Mouse (Mus musculus): ENCODE results near the gene Sox5. TPM values are rescaled to one million over a fixed set of nuclear protein-coding genes. Genes with fewer than 3 reads are reported as not detected.

Sox5 gene
- polyA plus RNA-seq, 1 experiment from 2014 or later: 49.3 TPM

- Histone ChIP-seq H3K27me3 (replicated peaks) (no peaks in the 10 kb centered on the region), H3K4me2 (no peak overlapping the region), H3K27ac (no peak overlapping the region), H3K9me3 (no peaks in the 10 kb centered on the region), H3K4me1 (peaks cover 5% of the 10 kb centered on the region; the same call in 1 of the 2 replicates), H3K9ac (no peak overlapping the region), H3K4me3 (no peak overlapping the region), H3K36me3 (replicated peaks) (no peaks in the 10 kb centered on the region)
- WGBS: 86% methylated on average over 12 of the region's 12 CpGs
- ATAC-seq (replicated peaks): no peak
Observed at GRCm38 (mm10) chr6:144761902-144762301, 19.9 kb downstream of the Sox5 start.

GRCm38 (mm10) chr6:144759193-144759592 lies 22.6 kb downstream of the Sox5 start:
- no peak for ATAC-seq (replicated peaks)

GRCm38 (mm10) chr6:144757414-144757813 lies 24.4 kb downstream of the Sox5 start:
- ATAC-seq (replicated peaks): no peak
- no peak overlapping the region for H3K9ac ChIP-seq
- H3K9me3 ChIP-seq: no peaks in the 10 kb centered on the region
- WGBS: 42% methylated on average over 14 of the region's 14 CpGs
- H3K27me3 ChIP-seq (replicated peaks): no peaks in the 10 kb centered on the region
- no peak overlapping the region for H3K27ac ChIP-seq
- no peak overlapping the region for H3K4me3 ChIP-seq
- no peak overlapping the region for H3K4me2 ChIP-seq
- H3K36me3 ChIP-seq (replicated peaks): no peaks in the 10 kb centered on the region
- H3K4me1 ChIP-seq: peaks cover 5% of the 10 kb centered on the region; the same call in 1 of the 2 replicates

More at GRCm38 (mm10) chr6:144759193-144759592, 22.6 kb downstream of the Sox5 start:
- no peak overlapping the region for H3K27ac ChIP-seq
- H3K9ac ChIP-seq: no peak overlapping the region
- H3K4me3 ChIP-seq: no peak overlapping the region
- 47% methylated on average over 8 of the region's 8 CpGs for WGBS
- peaks cover 5% of the 10 kb centered on the region; the same call in 1 of the 2 replicates for H3K4me1 ChIP-seq
- H3K9me3 ChIP-seq: no peaks in the 10 kb centered on the region
- no peak overlapping the region for H3K4me2 ChIP-seq
- no peaks in the 10 kb centered on the region for H3K27me3 ChIP-seq (replicated peaks)
- H3K36me3 ChIP-seq (replicated peaks): no peaks in the 10 kb centered on the region

- no peaks in the 10 kb centered on the region for H3K36me3 ChIP-seq (replicated peaks)
- H3K4me2 ChIP-seq: no peak overlapping the region
- H3K9ac ChIP-seq: no peak overlapping the region
- H3K9me3 ChIP-seq: no peaks in the 10 kb centered on the region
- H3K4me1 ChIP-seq: peaks cover 5% of the 10 kb centered on the region; the same call in 1 of the 2 replicates
- H3K4me3 ChIP-seq: no peak overlapping the region
- H3K27ac ChIP-seq: no peak overlapping the region
- 93% methylated on average over 14 of the region's 14 CpGs for WGBS
- ATAC-seq (replicated peaks): no peak
- H3K27me3 ChIP-seq (replicated peaks): no peaks in the 10 kb centered on the region
Observed at GRCm38 (mm10) chr6:144756444-144756843, 25.3 kb downstream of the Sox5 start.

- Histone ChIP-seq H3K27me3 (replicated peaks) (no peaks in the 10 kb centered on the region), H3K4me3 (no peak overlapping the region), H3K9me3 (no peaks in the 10 kb centered on the region), H3K4me1 (peaks cover 5% of the 10 kb centered on the region; the same call in 1 of the 2 replicates), H3K4me2 (no peak overlapping the region), H3K27ac (no peak overlapping the region), H3K36me3 (replicated peaks) (no peaks in the 10 kb centered on the region), H3K9ac (no peak overlapping the region)
- WGBS: 90% methylated on average over 4 of the region's 4 CpGs
- ATAC-seq (replicated peaks): no peak
Observed at GRCm38 (mm10) chr6:144755304-144755703, 26.5 kb downstream of the Sox5 start.

- no peaks in the 10 kb centered on the region for H3K36me3 ChIP-seq (replicated peaks)
- ATAC-seq (replicated peaks): no peak
- no peaks in the 10 kb centered on the region for H3K9me3 ChIP-seq
- H3K27me3 ChIP-seq (replicated peaks): no peaks in the 10 kb centered on the region
- H3K9ac ChIP-seq: no peak overlapping the region
- no peak overlapping the region for H3K27ac ChIP-seq
- H3K4me2 ChIP-seq: no peak overlapping the region
- peaks cover 5% of the 10 kb centered on the region; the same call in 1 of the 2 replicates for H3K4me1 ChIP-seq
- no peak overlapping the region for H3K4me3 ChIP-seq
Observed at GRCm38 (mm10) chr6:144754366-144754765, 27.4 kb downstream of the Sox5 start.

GRCm38 (mm10) chr6:144753963-144754296 lies 27.8 kb downstream of the Sox5 start:
- Histone ChIP-seq H3K27me3 (replicated peaks) (no peaks in the 10 kb centered on the region), H3K36me3 (replicated peaks) (no peaks in the 10 kb centered on the region), H3K27ac (no peak overlapping the region), H3K4me1 (peaks cover 5% of the 10 kb centered on the region; the same call in 1 of the 2 replicates), H3K9me3 (no peaks in the 10 kb centered on the region), H3K9ac (no peak overlapping the region), H3K4me3 (no peak overlapping the region), H3K4me2 (no peak overlapping the region)
- WGBS: 16% methylated on average over 3 of the region's 3 CpGs
- no peak for ATAC-seq (replicated peaks)

GRCm38 (mm10) chr6:144753225-144753962 lies 28.4 kb downstream of the Sox5 start:
- Histone ChIP-seq H3K4me3 (no peak overlapping the region), H3K9me3 (no peaks in the 10 kb centered on the region), H3K4me2 (no peak overlapping the region), H3K27ac (no peak overlapping the region), H3K27me3 (replicated peaks) (no peaks in the 10 kb centered on the region), H3K4me1 (peaks cover 5% of the 10 kb centered on the region; the same call in 1 of the 2 replicates), H3K9ac (no peak overlapping the region), H3K36me3 (replicated peaks) (no peaks in the 10 kb centered on the region)
- 77% methylated on average over 13 of the region's 13 CpGs for WGBS
- no peak for ATAC-seq (replicated peaks)

- WGBS: 75% methylated on average over 4 of the region's 4 CpGs
- no peak overlapping the region for H3K4me2 ChIP-seq
- H3K4me3 ChIP-seq: no peak overlapping the region
- no peaks in the 10 kb centered on the region for H3K36me3 ChIP-seq (replicated peaks)
- H3K9me3 ChIP-seq: no peaks in the 10 kb centered on the region
- H3K27me3 ChIP-seq (replicated peaks): no peaks in the 10 kb centered on the region
- no peak for ATAC-seq (replicated peaks)
- no peak overlapping the region for H3K27ac ChIP-seq
- no peak overlapping the region for H3K9ac ChIP-seq
- H3K4me1 ChIP-seq: no peaks in the 10 kb centered on the region
Observed at GRCm38 (mm10) chr6:144751581-144751980, 30.2 kb downstream of the Sox5 start.

GRCm38 (mm10) chr6:144750197-144750596 lies 31.6 kb downstream of the Sox5 start:
- H3K4me1 ChIP-seq: no peaks in the 10 kb centered on the region
- H3K4me2 ChIP-seq: no peak overlapping the region
- H3K27me3 ChIP-seq (replicated peaks): no peaks in the 10 kb centered on the region
- H3K27ac ChIP-seq: no peak overlapping the region
- ATAC-seq (replicated peaks): no peak
- 66% methylated on average over 7 of the region's 7 CpGs for WGBS
- no peaks in the 10 kb centered on the region for H3K36me3 ChIP-seq (replicated peaks)
- H3K9me3 ChIP-seq: no peaks in the 10 kb centered on the region
- no peak overlapping the region for H3K4me3 ChIP-seq
- no peak overlapping the region for H3K9ac ChIP-seq

GRCm38 (mm10) chr6:144746436-144746835 lies 35.3 kb downstream of the Sox5 start:
- Histone ChIP-seq H3K4me1 (no peaks in the 10 kb centered on the region), H3K27ac (no peak overlapping the region), H3K9ac (no peak overlapping the region), H3K4me3 (no peak overlapping the region), H3K36me3 (replicated peaks) (no peaks in the 10 kb centered on the region), H3K9me3 (no peaks in the 10 kb centered on the region), H3K4me2 (no peak overlapping the region), H3K27me3 (replicated peaks) (no peaks in the 10 kb centered on the region)
- no peak for ATAC-seq (replicated peaks)
- WGBS: 95% methylated on average over 10 of the region's 10 CpGs

- Histone ChIP-seq H3K27me3 (replicated peaks) (no peaks in the 10 kb centered on the region), H3K9me3 (no peaks in the 10 kb centered on the region), H3K4me1 (no peaks in the 10 kb centered on the region), H3K36me3 (replicated peaks) (no peaks in the 10 kb centered on the region), H3K9ac (no peak overlapping the region), H3K27ac (no peak overlapping the region), H3K4me3 (no peak overlapping the region), H3K4me2 (no peak overlapping the region)
- ATAC-seq (replicated peaks): no peak
- 43% methylated on average over 3 of the region's 3 CpGs for WGBS
Observed at GRCm38 (mm10) chr6:144742559-144742958, 39.2 kb downstream of the Sox5 start.

GRCm38 (mm10) chr6:144741080-144741655 lies 40.6 kb downstream of the Sox5 start:
- no peak overlapping the region for H3K9ac ChIP-seq
- H3K27me3 ChIP-seq (replicated peaks): no peaks in the 10 kb centered on the region
- no peaks in the 10 kb centered on the region for H3K36me3 ChIP-seq (replicated peaks)
- 73% methylated on average over 3 of the region's 3 CpGs for whole genome bisulfite sequencing
- no peak for ATAC-seq (replicated peaks)
- H3K4me2 ChIP-seq: no peak overlapping the region
- H3K4me1 ChIP-seq: no peaks in the 10 kb centered on the region
- H3K27ac ChIP-seq: no peak overlapping the region
- no peak overlapping the region for H3K4me3 ChIP-seq
- H3K9me3 ChIP-seq: no peaks in the 10 kb centered on the region
